Mouse (Mus musculus): ENCODE results near the gene Ubtd1. TPM values are rescaled to one million over a fixed set of nuclear protein-coding genes. Genes with fewer than 3 reads are reported as not detected.

Gene Ubtd1
- polyA plus RNA-seq, 1 experiment from 2014 or later = 8.5 TPM

- ATAC-seq (replicated peaks; ENCODE audit: low FRiP score) = no peak
- 87% methylated on average over 4 of the region's 4 CpGs for WGBS
Observed at GRCm38 (mm10) chr19:41987206-41987605, 5.6 kb downstream of the Ubtd1 start.

DNA sequence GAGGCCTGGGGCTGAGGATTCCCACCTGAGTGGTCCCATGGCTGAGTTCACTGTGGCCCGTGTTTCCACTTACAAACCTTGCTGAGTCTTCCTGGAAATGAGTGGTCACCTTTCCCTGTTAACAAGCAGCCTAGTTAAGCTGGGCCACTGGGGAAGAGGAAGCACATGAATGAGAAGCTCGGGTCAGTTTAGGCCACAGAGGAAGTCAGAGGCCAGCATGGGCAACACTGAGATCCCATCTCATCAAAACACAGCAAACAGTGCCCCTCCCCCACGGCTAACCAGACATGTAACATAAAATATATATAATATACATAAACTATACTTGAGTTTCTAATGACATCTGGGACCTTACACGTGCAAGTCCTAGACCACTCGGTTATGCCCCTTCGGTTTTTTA is 8.2 kb downstream of the Ubtd1 start:
- H3K27ac ChIP-seq (ENCODE audit: low read depth, low read length) = no peak overlapping the region
- H3K9ac ChIP-seq (ENCODE audit: low read length) = no peak overlapping the region
- whole genome bisulfite sequencing = 77% methylated on average over 6 of the region's 6 CpGs
- no peak overlapping the region for H3K4me2 ChIP-seq (ENCODE audit: low read depth, low read length, severe bottlenecking)
- no peak for ATAC-seq (replicated peaks; ENCODE audit: low FRiP score)
- no peaks in the 10 kb centered on the region for H3K4me1 ChIP-seq (replicated peaks; ENCODE audit: control insufficient read depth, insufficient read depth, low read length)
- no peak for DNase-seq (ENCODE audit: low spot score)
- no peaks in the 10 kb centered on the region for H3K9me3 ChIP-seq (ENCODE audit: control insufficient read depth, low read length)
- no peak overlapping the region for H3K4me3 ChIP-seq (ENCODE audit: low read depth, low read length)
- no peaks in the 10 kb centered on the region for H3K36me3 ChIP-seq (ENCODE audit: control insufficient read depth, insufficient read depth, low read length)
- H3K27me3 ChIP-seq (ENCODE audit: control insufficient read depth, insufficient read depth, low read length) = no peaks in the 10 kb centered on the region

More at GRCm38 (mm10) chr19:41987206-41987605, 5.6 kb downstream of the Ubtd1 start:
- DNase-seq (ENCODE audit: low spot score) = no peak
- H3K4me2 ChIP-seq (ENCODE audit: low read depth, low read length, severe bottlenecking) = no peak overlapping the region
- peaks cover 6% of the 10 kb centered on the region for H3K27me3 ChIP-seq (ENCODE audit: control insufficient read depth, insufficient read depth, low read length)
- no peaks in the 10 kb centered on the region for H3K36me3 ChIP-seq (ENCODE audit: control insufficient read depth, insufficient read depth, low read length)
- peaks cover 6% of the 10 kb centered on the region for H3K4me1 ChIP-seq (replicated peaks; ENCODE audit: control insufficient read depth, insufficient read depth, low read length)
- H3K4me3 ChIP-seq (ENCODE audit: low read depth, low read length) = no peak overlapping the region
- no peak overlapping the region for H3K9ac ChIP-seq (ENCODE audit: low read length)
- H3K9me3 ChIP-seq (ENCODE audit: control insufficient read depth, low read length) = no peaks in the 10 kb centered on the region
- H3K27ac ChIP-seq (ENCODE audit: low read depth, low read length) = no peak overlapping the region

DNA sequence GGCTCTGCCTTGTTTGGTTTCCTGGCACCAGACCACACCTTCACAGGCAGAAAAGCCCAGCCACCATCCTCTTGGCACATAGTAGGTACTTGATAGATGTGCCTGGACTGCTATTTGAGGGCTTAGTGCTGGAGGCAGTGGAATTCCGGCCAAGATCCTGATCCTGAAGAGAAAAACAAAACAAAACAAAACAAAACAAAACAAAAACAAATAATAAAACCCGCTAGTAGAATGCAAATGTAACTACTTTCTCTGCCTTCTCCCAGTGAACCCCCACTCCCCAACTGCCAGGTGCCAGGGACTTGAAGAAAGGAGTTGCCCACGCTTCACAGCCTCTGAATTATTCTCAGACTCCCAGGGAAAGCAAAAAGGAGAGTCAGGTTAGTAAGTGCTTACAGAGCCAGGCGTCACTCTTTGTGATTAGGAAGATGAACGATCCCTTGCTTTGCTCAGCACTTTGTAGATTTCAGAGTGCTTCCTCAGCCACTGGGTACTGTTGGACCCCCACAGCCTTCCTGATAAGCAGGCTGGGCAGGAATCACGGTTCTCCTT is 10.4 kb downstream of the Ubtd1 start:
- Histone ChIP-seq H3K27ac (ENCODE audit: low read depth, low read length) (no peak overlapping the region), H3K9ac (ENCODE audit: low read length) (no peak overlapping the region), H3K4me1 (replicated peaks; ENCODE audit: control insufficient read depth, insufficient read depth, low read length) (no peaks in the 10 kb centered on the region), H3K9me3 (ENCODE audit: control insufficient read depth, low read length) (no peaks in the 10 kb centered on the region), H3K36me3 (ENCODE audit: control insufficient read depth, insufficient read depth, low read length) (no peaks in the 10 kb centered on the region), H3K4me3 (ENCODE audit: low read depth, low read length) (no peak overlapping the region), H3K4me2 (ENCODE audit: low read depth, low read length, severe bottlenecking) (no peak overlapping the region), H3K27me3 (ENCODE audit: control insufficient read depth, insufficient read depth, low read length) (no peaks in the 10 kb centered on the region)
- ATAC-seq (replicated peaks; ENCODE audit: low FRiP score) = no peak
- no peak for DNase-seq (ENCODE audit: low spot score)
- WGBS = 34% methylated on average over 6 of the region's 6 CpGs

DNA sequence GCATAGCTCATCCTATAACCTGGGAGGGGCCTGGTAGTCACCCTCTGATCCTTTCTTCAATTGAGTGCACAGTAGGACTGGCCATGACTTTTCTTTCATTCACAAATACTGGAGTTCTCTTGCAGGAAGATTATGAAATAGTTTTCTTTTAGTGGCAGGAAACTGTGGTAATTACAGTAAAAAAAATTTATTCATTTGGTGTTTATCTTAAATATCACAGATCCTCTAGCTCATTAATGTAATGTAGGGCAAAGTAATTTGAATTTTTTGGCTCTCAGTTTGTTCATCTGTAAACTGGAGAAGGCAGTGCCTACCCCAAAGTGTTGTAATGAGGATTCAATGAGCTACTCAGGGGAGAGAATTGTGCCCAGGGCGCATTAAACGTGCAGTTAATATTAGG is 11.4 kb downstream of the Ubtd1 start:
- Histone ChIP-seq H3K4me2 (ENCODE audit: low read depth, low read length, severe bottlenecking) (no peak overlapping the region), H3K4me1 (replicated peaks; ENCODE audit: control insufficient read depth, insufficient read depth, low read length) (no peaks in the 10 kb centered on the region), H3K4me3 (ENCODE audit: low read depth, low read length) (no peak overlapping the region), H3K27me3 (ENCODE audit: control insufficient read depth, insufficient read depth, low read length) (no peaks in the 10 kb centered on the region), H3K9ac (ENCODE audit: low read length) (no peak overlapping the region), H3K9me3 (ENCODE audit: control insufficient read depth, low read length) (no peaks in the 10 kb centered on the region), H3K27ac (ENCODE audit: low read depth, low read length) (no peak overlapping the region), H3K36me3 (ENCODE audit: control insufficient read depth, insufficient read depth, low read length) (no peaks in the 10 kb centered on the region)
- ATAC-seq (replicated peaks; ENCODE audit: low FRiP score) = no peak
- 84% methylated on average over 2 of the region's 2 CpGs for WGBS
- no peak for DNase-seq (ENCODE audit: low spot score)

DNA sequence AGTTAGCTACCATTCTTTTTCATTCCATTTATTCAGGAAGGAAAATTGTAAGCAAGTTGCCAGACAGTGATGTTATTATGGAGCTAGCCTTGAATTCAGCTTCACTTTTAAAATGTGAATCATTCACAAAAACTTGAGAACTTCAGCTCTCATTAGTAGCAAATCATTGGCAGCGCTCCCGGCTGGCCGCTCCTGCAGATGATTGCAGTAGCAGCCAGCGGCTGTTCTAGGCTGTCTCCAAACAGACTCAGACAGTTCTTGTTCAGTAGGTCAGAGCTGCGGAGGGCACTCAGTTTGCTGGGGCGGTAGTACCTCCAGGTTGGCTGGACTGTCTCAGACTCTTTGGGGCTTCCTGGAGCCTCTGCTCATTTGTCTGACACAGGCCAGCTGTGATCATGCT is 11.9 kb downstream of the Ubtd1 start:
- DNase-seq (ENCODE audit: low spot score) (no peak), ATAC-seq (replicated peaks; ENCODE audit: low FRiP score) (no peak)
- H3K36me3 ChIP-seq (ENCODE audit: control insufficient read depth, insufficient read depth, low read length) = no peaks in the 10 kb centered on the region
- no peaks in the 10 kb centered on the region for H3K27me3 ChIP-seq (ENCODE audit: control insufficient read depth, insufficient read depth, low read length)
- no peaks in the 10 kb centered on the region for H3K4me1 ChIP-seq (replicated peaks; ENCODE audit: control insufficient read depth, insufficient read depth, low read length)
- 89% methylated on average over 6 of the region's 6 CpGs for WGBS
- no peak overlapping the region for H3K4me2 ChIP-seq (ENCODE audit: low read depth, low read length, severe bottlenecking)
- H3K27ac ChIP-seq (ENCODE audit: low read depth, low read length) = no peak overlapping the region
- no peak overlapping the region for H3K4me3 ChIP-seq (ENCODE audit: low read depth, low read length)
- H3K9ac ChIP-seq (ENCODE audit: low read length) = no peak overlapping the region
- no peaks in the 10 kb centered on the region for H3K9me3 ChIP-seq (ENCODE audit: control insufficient read depth, low read length)

GRCm38 (mm10) chr19:41994023-41994422 is 12.5 kb downstream of the Ubtd1 start:
- 93% methylated on average over 7 of the region's 7 CpGs for WGBS
- no peak for DNase-seq (ENCODE audit: low spot score)

GRCm38 (mm10) chr19:41995483-41995882 is 13.9 kb downstream of the Ubtd1 start:
- Histone ChIP-seq H3K9ac (ENCODE audit: low read length) (no peak overlapping the region), H3K4me3 (ENCODE audit: low read depth, low read length) (no peak overlapping the region), H3K9me3 (ENCODE audit: control insufficient read depth, low read length) (no peaks in the 10 kb centered on the region), H3K27me3 (ENCODE audit: control insufficient read depth, insufficient read depth, low read length) (no peaks in the 10 kb centered on the region), H3K4me1 (replicated peaks; ENCODE audit: control insufficient read depth, insufficient read depth, low read length) (no peaks in the 10 kb centered on the region), H3K36me3 (ENCODE audit: control insufficient read depth, insufficient read depth, low read length) (no peaks in the 10 kb centered on the region), H3K27ac (ENCODE audit: low read depth, low read length) (no peak overlapping the region), H3K4me2 (ENCODE audit: low read depth, low read length, severe bottlenecking) (no peak overlapping the region)
- WGBS = 36% methylated on average over 1 of the region's 1 CpGs
- no peak for DNase-seq (ENCODE audit: low spot score)
- ATAC-seq (replicated peaks; ENCODE audit: low FRiP score) = no peak

More at GRCm38 (mm10) chr19:41994023-41994422, 12.5 kb downstream of the Ubtd1 start:
- no peaks in the 10 kb centered on the region for H3K4me1 ChIP-seq (replicated peaks; ENCODE audit: control insufficient read depth, insufficient read depth, low read length)
- H3K27me3 ChIP-seq (ENCODE audit: control insufficient read depth, insufficient read depth, low read length) = no peaks in the 10 kb centered on the region
- H3K27ac ChIP-seq (ENCODE audit: low read depth, low read length) = no peak overlapping the region
- H3K4me3 ChIP-seq (ENCODE audit: low read depth, low read length) = no peak overlapping the region
- H3K9ac ChIP-seq (ENCODE audit: low read length) = no peak overlapping the region
- no peak overlapping the region for H3K4me2 ChIP-seq (ENCODE audit: low read depth, low read length, severe bottlenecking)
- no peaks in the 10 kb centered on the region for H3K9me3 ChIP-seq (ENCODE audit: control insufficient read depth, low read length)
- no peak for ATAC-seq (replicated peaks; ENCODE audit: low FRiP score)
- no peaks in the 10 kb centered on the region for H3K36me3 ChIP-seq (ENCODE audit: control insufficient read depth, insufficient read depth, low read length)

- no peaks in the 10 kb centered on the region for H3K36me3 ChIP-seq (ENCODE audit: control insufficient read depth, insufficient read depth, low read length)
Observed at GRCm38 (mm10) chr19:41997090-41997489, 15.5 kb downstream of the Ubtd1 start.

GRCm38 (mm10) chr19:41998770-41999548 is 17.4 kb downstream of the Ubtd1 start:
- H3K9me3 ChIP-seq (ENCODE audit: control insufficient read depth, low read length) = no peaks in the 10 kb centered on the region
- no peaks in the 10 kb centered on the region for H3K36me3 ChIP-seq (ENCODE audit: control insufficient read depth, insufficient read depth, low read length)
- DNase-seq (ENCODE audit: low spot score) = no peak
- H3K27me3 ChIP-seq (ENCODE audit: control insufficient read depth, insufficient read depth, low read length) = no peaks in the 10 kb centered on the region
- 93% methylated on average over 9 of the region's 9 CpGs for WGBS
- no peak overlapping the region for H3K4me2 ChIP-seq (ENCODE audit: low read depth, low read length, severe bottlenecking)
- ATAC-seq (replicated peaks; ENCODE audit: low FRiP score) = no peak
- no peak overlapping the region for H3K4me3 ChIP-seq (ENCODE audit: low read depth, low read length)
- no peak overlapping the region for H3K9ac ChIP-seq (ENCODE audit: low read length)
- H3K27ac ChIP-seq (ENCODE audit: low read depth, low read length) = no peak overlapping the region
- H3K4me1 ChIP-seq (replicated peaks; ENCODE audit: control insufficient read depth, insufficient read depth, low read length) = no peaks in the 10 kb centered on the region

More at GRCm38 (mm10) chr19:41997090-41997489, 15.5 kb downstream of the Ubtd1 start:
- Histone ChIP-seq H3K9me3 (ENCODE audit: control insufficient read depth, low read length) (no peaks in the 10 kb centered on the region), H3K4me1 (replicated peaks; ENCODE audit: control insufficient read depth, insufficient read depth, low read length) (no peaks in the 10 kb centered on the region), H3K27ac (ENCODE audit: low read depth, low read length) (no peak overlapping the region), H3K9ac (ENCODE audit: low read length) (no peak overlapping the region), H3K27me3 (ENCODE audit: control insufficient read depth, insufficient read depth, low read length) (no peaks in the 10 kb centered on the region), H3K4me2 (ENCODE audit: low read depth, low read length, severe bottlenecking) (no peak overlapping the region), H3K4me3 (ENCODE audit: low read depth, low read length) (no peak overlapping the region)
- DNase-seq (ENCODE audit: low spot score) (no peak), ATAC-seq (replicated peaks; ENCODE audit: low FRiP score) (no peak)
- whole genome bisulfite sequencing = 92% methylated on average over 10 of the region's 10 CpGs
